Mouse (Mus musculus): ENCODE data around the gene Adcy7.

Gene Adcy7

GRCm38 (mm10) chr8:88299907-88300603 is 27.9 kb downstream of the Adcy7 start:
- DNase-seq (ENCODE audit: low read depth), result no peak

GRCm38 (mm10) chr8:88301589-88302437 is 29.6 kb downstream of the Adcy7 start:
- DNase-seq (ENCODE audit: low read depth), result no peak

- DNase-seq (ENCODE audit: low read depth), result no peak
Measured at GRCm38 (mm10) chr8:88305814-88306213, 33.6 kb downstream of the Adcy7 start.

DNA sequence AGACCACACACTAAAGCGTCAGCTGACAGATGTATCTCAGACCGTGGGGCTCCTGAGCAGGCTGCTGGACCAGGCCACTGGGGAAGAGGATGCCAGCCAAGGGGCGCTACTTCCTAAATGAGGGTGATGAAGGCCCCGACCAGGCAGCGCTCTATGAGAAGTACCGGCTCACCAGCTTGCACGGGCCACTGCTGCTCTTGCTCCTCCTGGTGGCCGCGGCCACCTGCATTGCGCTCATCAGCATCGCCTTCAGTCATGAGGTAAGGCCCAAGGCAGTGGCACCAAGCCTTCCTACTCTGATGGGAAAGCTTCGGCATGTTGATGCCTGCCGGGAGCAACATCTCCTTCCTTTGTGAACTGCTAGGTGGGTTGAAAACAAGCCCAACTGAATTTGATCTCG is 34.3 kb downstream of the Adcy7 start:
- no peak for DNase-seq (ENCODE audit: low read depth)

GRCm38 (mm10) chr8:88307736-88308135 is 35.5 kb downstream of the Adcy7 start:
- DNase-seq (ENCODE audit: low read depth), result no peak

- no peak for DNase-seq (ENCODE audit: low read depth)
Measured at GRCm38 (mm10) chr8:88309274-88309873, 37.2 kb downstream of the Adcy7 start.

DNA sequence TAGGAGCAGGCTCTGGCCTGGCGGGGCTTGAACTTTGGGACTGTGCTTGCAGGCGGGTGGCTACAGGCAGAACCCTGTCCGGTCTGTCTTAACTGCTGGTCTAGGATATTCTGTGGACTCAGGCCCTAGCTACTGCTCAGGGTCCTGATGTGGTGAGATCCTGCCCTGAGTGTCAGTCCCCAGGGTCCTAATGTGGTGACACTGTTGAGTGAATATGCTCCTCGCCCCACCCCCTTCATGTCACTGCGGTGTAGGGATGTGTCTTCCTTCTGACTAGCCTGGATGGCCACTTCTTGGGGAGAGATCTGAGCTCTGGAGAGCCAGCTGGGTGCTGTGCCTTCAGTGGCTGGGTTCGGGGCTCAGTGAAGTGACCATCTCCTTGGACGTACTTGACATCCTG is 37.7 kb downstream of the Adcy7 start:
- no peak for DNase-seq (ENCODE audit: low read depth)

DNA sequence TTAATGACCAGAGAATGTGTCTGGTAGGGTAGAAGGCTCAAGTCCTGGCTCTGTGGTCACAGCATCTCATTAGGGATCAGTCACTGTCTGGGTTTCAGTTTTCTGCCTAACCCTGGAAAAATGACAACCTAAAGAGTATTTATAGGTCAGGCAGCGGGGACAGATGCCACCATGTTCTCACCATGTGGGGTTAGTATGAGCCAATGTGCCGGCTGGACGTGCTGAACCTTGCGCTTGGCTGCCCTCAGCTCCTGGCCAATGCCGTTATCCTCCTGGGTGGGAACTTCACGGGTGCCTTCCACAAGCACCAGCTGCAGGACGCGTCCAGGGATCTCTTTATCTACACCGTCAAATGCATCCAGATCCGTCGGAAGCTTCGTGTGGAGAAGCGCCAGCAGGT is 38.1 kb downstream of the Adcy7 start:
- DNase-seq (ENCODE audit: low read depth), result no peak

DNA sequence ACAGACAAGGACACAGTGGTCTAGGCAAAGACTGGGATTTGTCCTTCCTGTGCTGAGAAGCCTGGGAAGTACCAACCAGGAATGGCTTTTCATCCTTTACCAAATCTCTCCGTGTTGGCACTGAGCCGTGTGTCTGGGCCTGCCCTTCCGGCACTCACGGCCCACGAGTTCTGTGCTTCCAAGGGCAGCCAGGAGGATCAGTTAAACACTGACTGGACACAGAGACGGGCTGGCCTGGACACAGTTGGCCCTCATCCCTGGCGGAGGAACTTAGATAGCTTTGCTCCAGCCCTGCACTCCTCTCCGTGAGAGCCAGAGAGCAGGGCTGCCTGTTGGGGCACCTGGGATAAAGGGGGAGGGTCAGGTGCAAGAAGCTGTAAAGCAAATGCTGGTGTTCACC is 40.8 kb downstream of the Adcy7 start:
- DNase-seq (ENCODE audit: low read depth), result no peak

- DNase-seq (ENCODE audit: low read depth), result no peak
Measured at GRCm38 (mm10) chr8:88313991-88314390, 41.8 kb downstream of the Adcy7 start.

- DNase-seq (ENCODE audit: low read depth), result no peak
Measured at GRCm38 (mm10) chr8:88315302-88315701, 43.1 kb downstream of the Adcy7 start.

DNA sequence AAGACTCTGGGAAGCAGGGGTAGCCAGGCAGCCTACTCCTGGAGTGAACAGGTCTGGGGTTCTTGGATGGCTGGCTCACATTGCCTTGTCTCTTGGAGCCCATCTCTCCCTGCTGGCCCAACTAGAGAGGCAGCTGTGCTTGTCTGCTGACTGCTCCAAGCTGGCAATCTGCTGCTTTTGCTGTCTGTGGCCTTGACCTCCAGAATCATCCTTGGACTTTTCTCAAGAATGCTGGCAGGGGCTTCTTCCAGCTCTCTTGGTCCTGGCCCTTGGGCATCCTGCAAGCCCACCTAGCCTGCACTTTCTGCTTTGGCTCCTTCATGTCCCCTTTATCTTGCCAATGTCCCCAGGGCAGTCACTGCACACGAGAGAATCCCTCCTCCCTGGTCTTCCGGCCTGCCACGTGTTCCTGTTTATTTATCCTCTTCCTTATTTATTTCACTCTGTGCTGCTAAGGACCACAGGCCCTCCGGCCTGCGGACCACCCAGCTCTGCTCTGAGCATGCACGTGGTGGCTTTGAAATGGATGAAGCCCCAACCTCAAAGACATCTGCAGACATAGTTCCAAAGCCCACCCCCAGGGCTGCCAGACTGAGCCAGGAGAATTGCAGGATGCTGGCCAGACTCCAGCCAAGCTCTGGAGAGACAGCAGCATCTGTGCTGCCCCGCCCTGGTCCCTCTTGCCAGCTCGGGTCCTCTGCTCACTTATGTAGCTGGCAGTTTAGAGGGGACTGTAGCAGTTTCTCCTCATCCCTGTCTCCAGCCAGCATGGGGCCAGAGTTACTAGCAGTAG is 44.1 kb downstream of the Adcy7 start:
- DNase-seq (ENCODE audit: low read depth), result no peak

DNA sequence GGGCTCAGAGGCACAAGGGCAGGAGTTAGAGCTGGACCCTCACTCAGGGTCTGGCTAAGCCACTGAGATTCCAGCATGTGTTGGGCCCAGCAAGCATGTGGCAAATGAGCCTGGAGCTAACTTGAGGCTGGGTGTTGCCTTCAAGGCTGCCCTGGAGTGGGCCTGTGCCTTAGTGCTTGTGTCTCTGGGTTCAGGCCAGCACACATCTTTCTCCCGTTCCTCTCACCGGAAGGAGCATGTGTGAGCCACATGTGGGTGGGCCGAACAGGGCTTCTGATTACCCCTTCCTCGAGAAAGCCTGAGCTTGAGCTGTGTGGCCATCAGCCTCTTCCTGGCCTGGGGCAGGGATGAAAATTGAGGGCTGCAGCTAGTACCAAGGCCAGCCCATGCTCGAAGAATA is 45.1 kb downstream of the Adcy7 start:
- no peak for DNase-seq (ENCODE audit: low read depth)

- no peak for DNase-seq (ENCODE audit: low read depth)
Measured at GRCm38 (mm10) chr8:88318151-88318550, 45.9 kb downstream of the Adcy7 start.

GRCm38 (mm10) chr8:88320134-88320533 is 47.9 kb downstream of the Adcy7 start:
- no peak for DNase-seq (ENCODE audit: low read depth)

GRCm38 (mm10) chr8:88321387-88321786 is 49.2 kb downstream of the Adcy7 start:
- DNase-seq (ENCODE audit: low read depth), result no peak

DNA sequence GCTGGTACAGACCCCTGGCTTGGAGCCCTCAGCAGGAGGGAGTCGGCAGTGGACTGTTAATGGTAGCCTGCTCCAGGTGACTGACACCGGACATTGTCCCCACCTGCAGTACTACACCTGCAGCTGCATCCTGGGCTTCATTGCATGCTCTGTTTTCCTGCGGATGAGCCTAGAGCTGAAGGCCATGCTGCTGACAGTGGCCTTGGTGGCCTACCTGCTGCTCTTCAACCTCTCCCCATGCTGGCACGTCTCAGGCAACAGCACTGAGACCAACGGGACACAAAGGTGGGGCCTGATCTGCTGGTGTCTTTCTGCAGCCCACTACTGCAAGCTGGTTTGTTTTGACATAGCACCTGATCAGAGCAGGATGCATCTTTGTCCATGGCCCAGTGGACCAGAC is 51.3 kb downstream of the Adcy7 start:
- no peak for DNase-seq (ENCODE audit: low read depth)

DNA sequence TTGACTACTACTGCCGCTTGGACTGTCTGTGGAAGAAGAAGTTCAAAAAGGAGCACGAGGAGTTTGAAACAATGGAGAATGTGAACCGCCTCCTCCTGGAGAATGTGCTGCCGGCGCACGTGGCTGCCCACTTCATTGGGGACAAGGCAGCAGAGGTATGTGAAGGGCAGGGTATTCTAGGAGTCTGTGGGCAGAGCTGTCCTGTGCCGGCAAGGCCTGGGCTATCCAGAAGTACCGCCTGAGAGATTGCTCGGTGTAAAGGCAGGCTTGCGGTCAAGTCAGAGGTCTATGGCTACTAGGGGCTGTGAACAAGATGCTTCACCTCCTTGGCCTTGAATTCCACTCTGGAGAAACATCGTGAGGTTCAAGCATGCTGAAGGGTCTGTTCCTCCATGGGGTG is 52.6 kb downstream of the Adcy7 start:
- no peak for DNase-seq (ENCODE audit: low read depth)

- DNase-seq (ENCODE audit: low read depth), result no peak
Measured at GRCm38 (mm10) chr8:88325251-88325650, 53.0 kb downstream of the Adcy7 start.

DNA sequence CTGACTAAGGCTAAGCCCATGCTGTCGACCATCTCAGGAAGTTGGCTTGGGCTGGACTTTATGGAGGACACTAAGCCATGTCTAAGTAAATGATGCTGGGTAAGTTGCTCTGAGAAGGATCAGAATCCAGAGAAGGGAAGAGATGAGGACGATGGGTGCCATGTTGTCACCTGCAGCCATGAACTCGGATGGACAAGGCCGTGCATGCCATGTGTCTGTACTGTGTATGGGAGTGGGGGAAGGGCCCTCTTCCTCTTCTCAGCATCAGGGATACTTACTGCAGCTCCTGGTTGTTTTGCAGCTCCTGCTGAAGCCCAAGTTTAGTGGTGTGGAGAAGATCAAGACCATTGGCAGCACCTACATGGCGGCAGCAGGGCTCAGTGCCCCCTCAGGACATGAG is 53.6 kb downstream of the Adcy7 start:
- DNase-seq (ENCODE audit: low read depth), result no peak

GRCm38 (mm10) chr8:88326328-88326727 is 54.1 kb downstream of the Adcy7 start:
- no peak for DNase-seq (ENCODE audit: low read depth)

DNA sequence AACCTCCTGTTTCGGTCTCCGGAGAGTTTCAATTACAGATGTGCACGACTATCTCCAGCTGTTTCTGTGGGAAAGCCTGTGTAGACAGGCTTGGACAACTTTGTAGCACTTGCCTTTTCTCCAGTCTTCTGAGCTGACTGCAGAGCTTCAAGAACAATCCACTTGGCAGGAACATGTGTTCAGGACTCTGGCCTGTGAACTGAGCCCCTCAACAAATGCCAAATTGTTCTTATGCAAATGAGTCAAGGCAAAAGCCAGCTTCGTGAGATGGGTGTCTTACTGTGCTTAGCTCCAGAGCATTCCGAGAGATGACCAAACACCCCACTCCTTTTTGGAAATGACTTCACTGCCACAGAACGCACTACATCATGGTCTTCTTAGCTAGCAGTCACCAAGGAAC is 56.5 kb downstream of the Adcy7 start:
- DNase-seq (ENCODE audit: low read depth), result no peak
